Mouse (Mus musculus): ENCODE measurements around the gene Pxmp2.

Pxmp2 gene

DNA sequence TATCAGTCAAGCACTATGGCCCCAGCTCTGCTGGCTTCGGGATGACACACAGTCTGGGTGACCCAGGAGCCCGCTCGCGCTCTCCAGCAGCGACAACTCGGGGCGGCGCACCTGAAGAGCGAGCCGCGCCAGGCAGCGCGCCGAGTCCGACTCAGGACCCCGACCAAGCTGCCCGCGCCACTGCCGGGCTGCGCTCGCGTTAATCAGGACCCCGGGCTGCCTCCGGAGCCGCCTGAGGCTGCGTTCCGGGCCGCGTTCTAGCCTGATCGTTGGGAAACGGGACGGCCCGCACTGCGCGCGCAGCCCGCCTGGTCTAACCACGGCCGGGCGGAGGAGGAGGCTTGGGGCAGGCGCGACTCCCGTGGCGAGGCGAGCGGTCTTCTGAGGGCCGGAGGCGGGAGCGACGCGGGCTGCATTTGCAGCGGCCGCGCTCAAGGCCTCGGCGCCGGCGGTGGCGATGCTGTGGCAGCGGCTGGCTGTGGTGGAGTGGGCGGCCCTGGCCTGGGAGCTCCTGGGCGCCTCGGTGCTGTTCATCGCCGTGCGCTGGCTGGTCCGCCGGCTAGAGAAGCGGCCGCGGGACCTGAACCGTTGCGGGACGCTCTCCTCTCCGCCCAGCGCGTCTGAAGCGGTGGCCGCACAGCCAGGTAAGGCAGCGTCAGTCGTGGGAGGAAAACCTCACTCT is 55.1 kb downstream of the Pxmp2 start, which contains the start of gene Ankle2:
Ankle2 (plus strand) TSS at position 225 of the 682 bp plus-strand sequence.
- DNase-seq (ENCODE audit: low spot score): peak; percentile 84

DNA sequence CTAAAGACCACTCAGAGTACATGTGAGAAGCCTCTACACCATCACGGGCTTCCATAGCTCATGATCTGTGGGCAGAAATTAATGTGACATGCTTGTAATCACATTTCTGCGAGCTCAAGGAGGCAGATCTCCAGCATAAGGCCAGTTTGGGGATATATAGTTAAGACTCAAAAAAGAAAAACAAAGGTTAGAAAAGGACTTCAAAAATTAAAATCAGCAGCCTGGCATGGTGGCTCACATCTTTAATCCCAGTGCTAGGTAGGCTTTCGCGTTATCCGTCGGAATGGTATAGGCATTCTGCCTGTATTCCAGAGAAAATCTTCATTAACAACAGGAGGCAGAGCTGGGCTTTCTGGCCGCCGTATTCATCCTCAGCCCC is 55.6 kb downstream of the Pxmp2 start:
- DNase-seq (ENCODE audit: low spot score): no peak

DNA sequence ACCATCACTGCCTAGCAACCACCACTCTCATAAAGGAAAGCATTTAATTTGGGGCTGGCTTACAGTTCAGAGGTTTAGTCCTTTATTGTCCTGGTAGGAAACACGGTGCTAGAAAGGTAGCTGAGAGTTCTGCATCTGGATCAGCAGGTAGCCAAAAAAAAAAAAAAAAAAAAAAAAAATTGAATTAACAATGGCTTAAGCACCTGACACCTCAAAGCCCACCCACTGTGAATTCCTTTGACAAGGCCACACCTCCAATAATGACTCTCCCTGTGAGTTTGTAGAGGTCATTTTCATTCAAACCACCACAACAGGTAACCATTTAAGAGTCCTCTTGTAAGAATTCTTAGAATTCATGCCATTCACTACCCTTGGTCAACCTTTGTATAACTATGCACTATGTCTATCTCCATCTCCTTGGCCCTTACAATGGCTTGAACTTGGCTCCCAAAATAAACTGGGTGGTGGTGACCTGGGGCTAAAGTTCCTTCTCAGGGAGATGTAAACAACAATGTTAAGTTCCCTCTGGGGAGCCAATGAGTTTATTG is 58.6 kb downstream of the Pxmp2 start:
- no peak for DNase-seq (ENCODE audit: low spot score)

DNA sequence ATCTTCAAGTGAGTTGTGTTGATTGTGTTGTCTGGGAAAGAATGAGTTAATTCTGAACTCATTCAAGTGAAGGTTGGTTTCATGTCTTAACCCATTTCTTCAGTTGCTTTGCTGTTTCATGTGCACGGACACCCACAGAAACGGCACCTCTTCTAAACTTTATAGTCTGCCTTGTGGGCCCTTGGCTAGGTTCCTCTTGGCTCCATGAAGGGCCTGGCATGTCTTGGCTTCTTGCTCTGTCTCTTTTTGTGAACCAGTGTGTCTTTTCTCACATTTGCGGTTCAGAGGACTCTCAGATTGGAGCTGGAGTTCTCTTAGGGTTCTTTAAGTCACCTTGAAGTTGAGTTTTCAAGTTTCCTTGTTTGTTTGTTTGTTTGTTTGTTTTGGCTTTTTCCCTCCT is 60.9 kb downstream of the Pxmp2 start:
- no peak for DNase-seq (ENCODE audit: low spot score)
